Mouse (Mus musculus) olfactory bulb, adult 2 months (tissue): ENCODE data around the gene Olfr1185-ps1.

Experiments used
- CTCF ChIP-seq: fragments of 200-500 bp; IDR thresholded peaks from 2 replicates; pipeline ENCODE4 v1.5.1; 2012; ENCODE audit warnings: low read depth, mild to moderate bottlenecking, low read length, moderate library complexity; ENCODE audit not compliant: insufficient read depth
- POLR2A ChIP-seq: fragments of 200-500 bp; IDR thresholded peaks from 2 replicates; pipeline ENCODE4 v1.6.1; 2012; ENCODE audit warnings: mild to moderate bottlenecking, low read depth, low read length, moderate library complexity; ENCODE audit not compliant: insufficient read depth

- TF ChIP-seq CTCF (no peak), POLR2A (no peak)
These were observed at the start of gene Olfr1185-ps1 for GRCm38 (mm10) chr2:88493020-88493419.
